Mouse (Mus musculus): ENCODE data around the gene Jam3.

The Jam3 gene

DNA sequence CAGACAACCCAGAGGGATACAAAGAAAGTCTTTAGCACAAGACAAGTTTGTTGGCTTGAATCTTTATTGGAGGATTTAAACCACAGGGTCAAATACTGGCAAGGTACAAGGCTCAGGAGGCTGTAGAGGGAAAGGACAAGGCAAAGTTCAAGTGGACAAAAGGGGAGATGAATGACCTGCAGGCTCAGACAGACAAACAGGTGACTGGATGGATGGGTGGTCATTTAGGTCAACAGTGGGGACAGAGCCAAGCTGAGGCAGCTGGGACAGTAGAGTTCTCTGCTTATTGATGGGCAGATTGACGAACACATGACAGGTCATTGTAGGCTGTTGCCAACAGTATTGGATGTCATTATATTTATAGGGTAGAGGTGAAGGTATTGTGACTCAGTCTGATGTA lies 11.8 kb upstream of the Jam3 start:
- DNase-seq = peak; percentile 64 to 72

DNA sequence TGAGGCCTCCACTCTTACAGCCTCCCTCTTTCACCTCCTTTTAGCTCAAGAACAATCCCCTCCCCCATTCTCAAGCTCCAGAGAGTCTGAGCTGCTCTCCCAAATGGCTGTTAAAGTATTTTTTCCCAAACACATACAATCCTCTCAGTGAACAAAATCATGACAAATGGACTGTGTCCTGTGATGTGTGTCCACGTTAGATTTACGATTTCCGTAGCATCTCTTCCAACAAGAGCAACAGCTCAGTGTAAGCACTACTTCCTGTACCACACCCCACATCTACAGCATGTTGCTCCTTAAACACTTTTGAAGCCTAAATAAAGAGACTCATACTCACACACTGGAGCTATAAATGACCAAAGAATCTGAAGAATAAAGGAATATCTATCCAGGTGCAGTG lies 10.4 kb upstream of the Jam3 start:
- DNase-seq = peak in 1 of 2 experiments; percentile 50

DNA sequence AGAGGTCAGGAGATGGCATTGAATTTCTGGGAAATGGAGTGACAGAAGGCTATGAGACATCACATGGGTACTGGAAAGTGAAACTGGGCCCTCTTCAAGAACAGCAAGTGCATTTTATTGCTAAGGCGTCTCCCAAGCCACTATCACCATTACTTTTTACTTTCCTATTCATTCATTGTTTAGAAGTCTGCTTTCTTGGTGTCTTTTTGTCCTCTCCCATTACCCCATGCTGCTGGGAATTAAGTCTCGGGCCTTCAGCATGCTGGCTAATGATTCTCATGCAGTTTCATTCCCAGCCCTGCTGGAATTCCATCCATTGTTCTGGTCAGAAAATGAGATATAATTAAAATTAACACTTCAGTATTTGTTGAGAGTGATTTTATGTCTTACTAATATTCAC lies 9.7 kb upstream of the Jam3 start:
- DNase-seq = no peak

DNA sequence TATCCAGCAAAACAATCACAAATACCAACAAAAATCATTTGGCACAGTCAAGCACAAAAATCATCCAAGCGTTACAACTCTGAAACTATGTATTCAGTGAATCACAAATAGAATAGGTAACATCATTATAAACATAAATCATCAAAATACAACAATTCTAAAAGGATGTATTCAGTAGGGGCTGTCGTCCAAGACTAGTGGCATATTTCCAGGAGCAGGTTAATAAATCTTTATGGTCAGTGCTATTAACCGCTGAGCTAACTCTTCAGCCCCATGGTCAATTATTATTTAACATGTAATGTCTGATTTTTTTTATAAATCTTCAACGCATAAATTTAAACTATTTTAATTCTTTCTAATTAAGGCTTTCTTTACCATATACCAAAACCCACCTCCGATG lies 8.4 kb upstream of the Jam3 start:
- peak; percentile 52 to 63 for DNase-seq

DNA sequence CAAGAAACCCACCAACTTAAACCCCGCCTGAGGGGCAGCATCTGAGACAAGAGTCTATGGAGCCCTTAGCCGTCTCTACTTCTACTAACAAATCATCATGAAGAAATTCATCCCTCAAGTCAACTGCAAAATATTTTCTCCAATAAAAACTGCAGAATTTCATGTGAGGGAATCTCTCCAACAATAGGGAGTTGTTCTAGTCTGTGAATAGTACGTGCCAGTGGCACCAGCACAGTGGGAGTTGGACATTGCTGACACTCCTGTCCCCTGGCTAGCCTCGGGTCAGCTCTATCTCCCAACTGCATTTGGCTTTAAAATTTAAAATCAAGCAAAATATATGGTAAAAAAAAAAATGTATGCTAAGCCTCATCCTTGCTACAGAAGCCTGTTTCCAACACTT lies 1.4 kb downstream of the Jam3 start:
- no peak for DNase-seq

DNA sequence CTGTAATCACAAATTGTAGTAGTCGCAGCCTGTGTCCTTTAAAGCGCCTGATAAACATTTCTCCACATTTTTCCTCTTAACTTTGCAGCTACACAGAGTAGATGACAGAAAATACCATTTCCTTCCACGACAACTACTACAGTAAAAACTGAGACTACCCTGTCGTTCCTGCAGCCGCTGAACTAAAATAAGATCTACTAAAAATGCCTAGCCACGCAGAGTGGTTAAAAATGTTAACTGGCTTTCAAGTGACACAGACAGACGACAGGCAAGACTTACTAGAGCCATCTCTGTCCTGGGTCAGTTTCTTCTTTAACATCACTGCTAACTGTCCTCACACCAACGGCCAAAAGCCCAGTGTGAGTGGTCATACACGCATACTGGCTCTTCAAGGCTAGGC lies 5.4 kb downstream of the Jam3 start:
- DNase-seq = no peak

DNA sequence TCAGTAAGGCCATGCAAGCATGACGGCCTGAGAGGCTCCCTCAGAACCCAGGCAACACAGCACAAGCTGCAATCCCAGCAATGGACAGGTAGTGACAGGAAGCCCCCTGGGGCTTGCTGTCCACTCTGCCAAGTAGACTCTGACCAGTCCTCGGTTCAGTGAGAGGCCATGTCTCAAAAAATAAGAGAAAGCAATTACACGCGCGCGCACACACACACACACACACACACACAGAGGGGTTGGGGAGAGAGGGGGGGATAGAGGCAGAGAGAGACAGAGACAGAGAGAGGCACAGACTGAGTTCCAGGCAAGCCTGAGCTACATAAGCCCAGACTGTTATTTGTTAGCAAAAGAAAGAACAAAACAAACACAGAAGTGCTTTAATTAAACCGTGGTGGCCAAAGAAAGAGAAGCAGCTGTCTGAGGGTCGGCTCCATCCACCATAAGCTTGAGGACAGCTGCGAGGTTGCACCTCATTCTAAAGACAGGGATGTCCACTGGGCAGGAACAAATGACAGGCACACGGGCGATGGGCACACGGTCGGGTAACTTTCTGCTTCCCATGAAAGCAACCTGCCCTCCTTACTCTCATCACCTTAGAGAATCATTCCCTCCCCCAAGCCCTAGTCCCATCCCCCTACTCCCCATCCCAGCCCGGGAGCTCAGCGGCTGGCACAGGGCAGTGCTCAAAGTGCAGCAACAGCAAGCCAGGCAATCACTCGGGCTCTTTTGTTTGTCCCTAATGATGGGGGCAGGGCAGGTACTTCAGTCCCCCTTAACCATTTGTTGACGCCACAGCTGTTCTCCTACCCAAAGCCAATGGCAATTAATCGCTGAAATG lies 6.4 kb downstream of the Jam3 start:
- peak; percentile 72 to 74 for DNase-seq

DNA sequence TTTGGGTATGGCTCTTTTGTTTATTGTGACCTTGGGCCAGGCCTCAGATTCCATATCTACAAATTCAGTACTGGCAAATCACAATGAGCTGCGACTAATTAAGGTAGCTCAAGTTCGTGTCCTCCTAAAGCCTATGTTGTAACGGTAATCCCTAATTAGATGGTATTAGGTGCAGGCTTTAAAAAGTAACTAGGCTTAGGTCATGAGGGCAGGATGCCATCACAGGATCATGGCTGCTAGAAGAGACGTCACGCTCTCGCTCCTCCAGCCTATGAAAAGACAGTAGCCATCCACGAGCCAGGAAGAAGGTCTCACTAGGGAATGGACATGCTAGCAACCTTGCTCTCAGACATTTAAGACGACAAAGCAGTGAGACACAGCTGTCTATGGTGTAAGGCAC lies 7.3 kb downstream of the Jam3 start:
- DNase-seq = peak in 1 of 2 experiments; percentile 42

DNA sequence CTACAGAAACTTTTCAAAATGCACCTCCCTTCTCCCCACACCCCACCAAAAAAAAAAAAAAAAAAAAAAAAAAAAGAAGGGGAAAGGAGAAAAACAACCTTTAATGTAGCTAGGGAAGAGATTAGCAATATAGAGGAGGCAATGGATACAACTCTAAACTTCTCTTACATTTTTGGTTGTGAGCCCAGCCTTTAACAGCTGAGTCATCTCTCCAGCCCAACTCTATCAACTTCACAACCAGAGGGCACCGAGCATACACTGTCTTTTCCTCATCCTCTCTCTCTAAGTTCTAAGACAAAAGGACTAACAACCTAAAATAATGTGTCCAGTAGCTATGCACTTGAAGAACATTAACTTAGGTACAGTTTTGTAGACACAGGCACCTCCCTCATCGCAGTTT lies 8.4 kb downstream of the Jam3 start:
- no peak for DNase-seq

DNA sequence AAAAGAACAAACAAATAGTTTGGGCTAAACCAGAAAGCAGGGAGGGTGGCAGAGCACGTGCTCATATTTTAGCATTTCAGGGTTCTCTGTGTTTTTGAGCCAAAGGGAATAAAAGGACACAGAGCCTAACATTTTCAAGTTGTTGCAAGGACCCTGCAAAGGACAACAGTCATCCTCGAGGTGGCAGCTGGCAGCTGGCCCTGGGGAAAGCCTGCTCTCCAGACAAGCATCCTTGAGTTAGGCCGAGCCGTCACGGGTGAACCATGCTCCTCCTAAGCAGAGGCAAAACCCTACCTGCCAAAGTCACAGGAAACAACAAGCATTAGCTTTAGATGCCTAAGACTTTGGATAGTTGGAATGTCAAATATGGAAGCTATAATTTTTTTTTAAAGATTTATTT lies 10.2 kb downstream of the Jam3 start:
- DNase-seq = no peak

DNA sequence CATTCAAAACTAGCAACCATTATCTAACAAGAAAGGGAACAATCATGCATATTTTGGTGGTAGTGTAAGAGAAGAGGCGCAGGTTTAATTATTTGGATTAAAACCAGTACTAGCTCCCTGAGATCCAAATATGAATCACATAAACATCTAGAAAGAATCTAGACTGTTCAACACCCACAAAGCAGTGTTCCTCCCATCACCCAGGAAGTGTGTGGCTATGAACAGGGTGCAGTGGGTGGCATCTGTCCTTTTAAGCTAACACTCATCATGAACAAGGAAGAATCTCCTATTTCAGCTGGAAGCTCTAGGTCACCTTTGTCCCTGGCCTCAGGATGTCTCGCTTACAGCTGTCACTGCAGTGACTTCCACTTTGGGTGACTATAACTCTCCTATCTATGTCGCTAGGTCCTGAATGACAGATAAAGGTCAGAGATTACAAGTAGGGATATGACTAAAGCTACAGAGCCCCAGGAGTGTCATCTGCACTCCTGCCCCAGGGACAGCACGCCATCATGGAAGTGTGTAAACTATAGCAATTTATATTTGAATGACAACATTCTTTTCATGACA lies 10.9 kb downstream of the Jam3 start:
- no peak for DNase-seq

DNA sequence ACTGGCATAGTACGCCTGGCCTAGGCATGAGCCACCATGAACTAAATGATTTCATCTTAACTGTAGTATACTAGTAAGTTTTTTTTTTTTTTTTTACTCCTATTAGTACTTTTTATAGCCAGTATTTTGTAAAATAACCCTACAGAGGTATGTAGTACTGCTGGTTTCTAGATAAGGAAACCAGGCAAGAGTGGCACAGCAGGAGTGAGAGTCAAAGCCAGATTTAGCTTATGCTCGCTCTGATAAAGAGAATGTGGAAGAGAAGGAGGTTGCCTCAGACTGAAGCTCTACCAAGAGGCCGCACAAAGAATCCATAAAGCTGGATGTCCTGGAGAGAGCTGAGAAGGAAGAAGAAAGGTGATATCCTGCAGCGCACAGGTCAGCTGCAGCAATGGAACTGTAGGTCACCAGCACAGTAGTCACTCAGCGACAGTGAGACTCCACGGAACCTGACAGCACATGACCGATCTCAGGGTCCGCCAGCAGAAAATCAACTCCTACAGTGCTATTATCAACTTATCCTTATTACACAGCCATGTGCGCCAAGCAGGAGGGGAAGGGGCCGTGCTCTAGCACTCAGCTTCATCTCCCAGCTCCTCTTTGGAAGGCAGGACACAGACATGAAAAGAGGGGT lies 14.7 kb downstream of the Jam3 start:
- DNase-seq = no peak

DNA sequence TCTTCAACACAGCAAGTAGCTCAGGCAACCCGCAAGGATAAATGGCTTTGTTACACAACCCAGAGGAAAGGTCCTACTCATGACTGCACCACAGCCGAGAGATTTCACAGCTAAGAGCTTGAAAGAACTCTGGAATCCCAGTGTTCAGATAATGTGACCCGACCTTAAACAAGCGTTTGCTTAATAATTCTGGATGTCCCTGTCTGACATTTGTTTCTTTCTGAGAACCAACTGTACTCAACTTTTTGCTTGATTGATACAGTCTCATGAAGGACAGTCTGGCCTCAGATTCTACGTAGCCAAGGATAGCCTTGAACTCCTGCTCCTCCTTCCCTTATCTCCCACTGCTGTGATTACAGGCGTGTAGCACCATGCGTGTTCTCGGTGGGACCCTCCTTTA lies 18.6 kb downstream of the Jam3 start:
- DNase-seq = no peak

DNA sequence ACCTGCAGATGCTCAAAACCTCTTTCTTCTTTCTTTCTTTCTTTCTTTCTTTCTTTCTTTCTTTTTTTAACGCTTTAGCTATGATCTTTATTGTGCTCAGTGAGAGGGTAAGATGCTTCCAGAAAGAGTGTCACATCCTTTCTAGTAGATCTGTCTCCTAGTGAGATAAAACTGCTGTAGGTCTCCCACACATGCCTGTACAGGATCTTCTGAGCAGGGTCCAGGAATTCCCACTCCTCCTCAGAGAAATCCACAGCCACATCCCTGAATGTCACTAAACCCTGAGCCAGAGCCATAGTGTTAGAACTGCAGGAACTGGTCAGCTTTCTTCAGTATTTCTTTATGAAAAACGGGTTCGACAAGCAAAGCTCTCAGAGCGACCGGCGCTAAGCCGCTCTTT lies 19.8 kb downstream of the Jam3 start:
- no peak for DNase-seq

DNA sequence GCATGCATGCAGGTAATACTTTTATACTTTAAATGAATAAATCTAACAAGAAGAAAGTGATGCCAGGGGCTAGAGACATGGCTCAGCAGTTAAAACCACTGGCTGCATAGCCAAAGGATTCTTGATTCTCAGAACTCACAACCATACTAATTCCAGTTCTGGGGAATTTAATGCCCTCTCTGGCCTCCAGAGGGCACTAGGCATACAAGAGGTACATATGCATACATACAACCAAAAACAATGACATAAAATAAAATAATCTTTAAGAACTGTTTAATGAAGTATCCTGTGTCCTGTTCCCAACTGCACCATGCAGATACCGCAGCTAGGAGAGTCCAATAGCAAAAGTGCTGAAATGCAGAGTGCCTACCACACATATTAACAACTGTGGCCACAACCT lies 20.8 kb downstream of the Jam3 start:
- DNase-seq = peak; percentile 65 to 83

DNA sequence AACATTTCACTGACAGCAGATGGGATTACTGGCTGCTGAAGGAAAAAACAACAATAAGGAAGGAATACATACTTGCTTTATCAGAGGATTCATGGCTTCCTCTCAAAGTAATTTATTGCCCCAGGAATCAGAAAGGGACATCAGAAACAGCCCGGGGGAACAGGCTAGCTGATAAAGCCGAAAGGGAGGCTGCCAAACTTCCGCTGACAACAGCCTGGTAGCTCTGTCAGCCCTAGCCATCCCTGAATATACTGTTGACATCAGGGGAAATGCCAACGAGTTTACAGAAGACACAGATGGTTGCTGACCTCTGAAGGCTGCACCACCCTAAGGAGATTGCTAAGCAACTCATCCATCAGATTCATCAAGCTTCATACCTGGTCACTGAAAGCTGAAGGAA lies 26.6 kb downstream of the Jam3 start:
- peak; percentile 40 to 64 for DNase-seq

DNA sequence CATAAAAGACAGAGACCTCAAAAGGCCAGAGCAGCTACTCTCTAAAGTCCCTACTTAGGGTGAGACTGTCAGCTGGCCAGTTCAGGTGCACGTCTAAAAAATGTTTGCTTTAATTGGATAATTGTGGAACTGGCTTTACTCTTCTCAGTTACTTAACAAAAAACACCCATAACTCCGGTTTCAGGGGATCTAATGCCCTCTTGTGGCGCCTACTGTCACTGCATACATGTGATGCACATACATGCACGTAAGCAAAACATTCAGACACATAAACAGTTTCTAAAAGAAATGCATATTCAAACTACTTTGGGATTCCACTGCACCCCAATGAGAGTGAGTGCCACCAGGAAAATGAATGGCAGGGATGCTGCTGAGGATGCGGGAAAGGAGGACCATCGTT lies 28.7 kb downstream of the Jam3 start:
- no peak for DNase-seq

DNA sequence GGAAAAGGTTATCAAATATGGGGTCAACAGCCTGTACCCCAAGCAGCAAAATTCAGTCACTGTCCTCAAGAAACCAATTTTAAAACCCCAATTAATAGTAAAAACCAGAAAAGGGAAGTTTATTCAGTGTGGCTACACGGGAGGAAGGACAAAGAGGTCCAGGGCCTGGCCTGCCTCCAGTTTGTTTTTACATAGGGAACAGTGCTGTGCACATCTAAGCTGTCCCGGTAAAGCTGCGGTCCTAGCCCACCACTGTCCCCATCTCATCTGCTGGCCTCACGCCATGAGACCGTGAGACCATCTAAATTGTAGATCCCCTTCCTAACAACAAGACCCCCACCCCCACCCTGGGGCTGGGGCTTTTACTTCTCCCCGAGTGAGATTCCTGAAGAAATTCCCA lies 29.8 kb downstream of the Jam3 start:
- peak in 1 of 2 experiments; percentile 45 for DNase-seq

DNA sequence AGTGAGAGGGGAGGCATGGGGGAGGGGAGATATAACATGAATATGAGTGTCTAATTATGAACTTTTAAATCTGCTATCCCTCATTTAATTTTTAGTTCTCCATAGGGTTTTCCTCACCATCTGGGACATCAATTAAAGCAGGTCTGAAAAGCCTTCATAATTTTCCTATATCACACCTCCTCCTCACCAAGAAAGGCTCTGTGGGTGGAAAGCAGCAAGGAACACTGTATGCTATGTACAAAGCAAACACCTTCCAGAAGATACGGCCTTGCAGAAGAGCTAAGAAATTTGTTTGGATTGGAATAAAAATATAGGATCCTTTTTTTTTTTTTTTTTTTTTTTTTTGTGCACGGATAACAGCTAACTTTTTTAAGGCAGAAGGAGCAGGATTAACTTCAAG lies 31.3 kb downstream of the Jam3 start:
- DNase-seq = no peak

DNA sequence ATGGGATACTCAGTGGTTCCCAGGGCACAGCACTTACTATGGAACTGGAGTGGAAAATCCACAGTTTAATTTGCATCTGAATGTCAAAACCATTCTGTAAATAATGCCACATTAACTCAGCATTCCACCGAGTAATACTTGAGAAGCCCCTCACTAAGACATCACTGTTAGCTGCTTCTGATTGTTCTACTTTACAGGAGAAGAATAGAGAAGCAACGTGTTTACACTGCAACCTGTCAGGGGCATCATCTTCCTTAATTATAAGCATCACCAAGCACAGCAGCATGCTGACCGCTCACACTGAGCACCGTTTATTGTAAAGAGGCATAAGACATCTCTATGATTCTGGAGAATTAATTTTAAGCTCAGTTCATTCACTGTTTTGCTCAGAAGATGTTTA lies 32.3 kb downstream of the Jam3 start:
- DNase-seq = no peak

DNA sequence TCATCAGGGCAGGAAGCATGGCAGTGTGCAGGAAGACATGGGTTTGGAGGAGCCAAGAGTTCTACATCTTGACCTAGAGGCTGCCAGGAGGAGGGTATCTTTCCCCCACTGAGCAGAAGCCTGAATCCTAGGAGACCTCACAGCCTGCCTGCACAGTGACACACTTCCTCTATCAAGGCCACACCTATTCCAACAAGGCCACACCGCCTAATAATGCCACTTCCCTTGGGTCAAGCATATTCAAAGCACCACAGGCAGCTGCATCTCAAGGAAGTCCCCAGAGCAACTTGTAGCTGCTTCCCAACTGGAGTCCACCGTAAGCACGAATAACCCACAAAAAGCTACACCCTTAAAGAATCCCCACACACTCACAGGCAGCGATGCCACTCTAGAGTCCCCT lies 33.1 kb downstream of the Jam3 start:
- no peak for DNase-seq

DNA sequence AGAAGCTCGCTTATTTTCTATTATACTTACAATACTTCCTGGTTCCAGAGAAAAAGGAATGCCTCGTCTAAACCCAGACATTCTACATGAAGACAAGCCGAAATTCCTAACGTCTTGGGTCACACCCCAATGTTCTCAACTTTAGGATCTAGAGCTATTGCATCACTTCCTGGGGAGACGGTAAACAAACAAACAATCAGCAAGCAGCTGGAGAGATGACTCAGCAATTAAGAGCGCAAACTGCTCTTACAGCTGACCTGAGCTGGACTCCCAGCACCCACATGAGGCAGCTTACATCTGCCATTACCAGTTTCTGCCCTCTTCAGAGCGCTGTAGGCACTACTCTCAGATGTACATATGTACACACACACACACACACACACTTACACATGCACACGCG lies 34.0 kb downstream of the Jam3 start:
- peak in 1 of 2 experiments; percentile 42 for DNase-seq

DNA sequence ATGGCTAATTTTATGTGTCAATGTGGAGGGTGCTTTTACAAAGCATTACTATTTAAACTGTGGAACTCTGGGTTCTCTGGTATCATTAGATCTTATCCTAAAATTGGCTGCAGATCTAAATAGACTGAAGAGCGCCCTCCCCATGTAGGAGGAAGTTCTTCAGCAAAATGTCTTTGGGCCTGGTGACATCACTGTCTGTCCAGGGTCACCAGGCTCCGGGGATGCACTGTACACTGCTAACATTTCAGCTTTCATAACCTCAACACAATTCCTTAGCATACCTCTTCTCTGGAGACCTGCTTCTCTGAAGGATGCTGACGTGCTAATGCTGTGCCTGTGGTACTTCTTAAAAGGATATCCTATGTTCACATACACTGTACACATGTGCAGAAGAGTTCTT lies 43.5 kb downstream of the Jam3 start:
- DNase-seq = no peak

DNA sequence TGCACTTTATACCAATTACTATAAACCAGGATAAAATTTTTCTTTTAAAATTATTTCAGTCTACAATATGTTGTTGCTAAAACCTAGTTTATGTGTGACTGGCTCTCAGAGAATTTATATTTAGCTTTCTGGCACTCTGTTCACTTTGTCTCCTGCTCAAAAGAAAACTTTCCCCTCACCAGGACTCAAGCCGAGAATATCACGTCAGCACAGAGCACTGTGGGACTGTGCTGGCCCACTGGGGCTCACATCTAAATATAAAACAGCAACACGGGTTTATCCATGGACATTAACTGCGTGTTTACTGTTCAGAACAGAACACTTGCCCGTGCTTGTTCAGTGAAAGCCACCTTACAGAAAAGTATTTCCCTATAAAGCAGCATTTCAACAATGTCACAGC lies 44.5 kb downstream of the Jam3 start:
- no peak for DNase-seq
